In the genomic region with DNA sequence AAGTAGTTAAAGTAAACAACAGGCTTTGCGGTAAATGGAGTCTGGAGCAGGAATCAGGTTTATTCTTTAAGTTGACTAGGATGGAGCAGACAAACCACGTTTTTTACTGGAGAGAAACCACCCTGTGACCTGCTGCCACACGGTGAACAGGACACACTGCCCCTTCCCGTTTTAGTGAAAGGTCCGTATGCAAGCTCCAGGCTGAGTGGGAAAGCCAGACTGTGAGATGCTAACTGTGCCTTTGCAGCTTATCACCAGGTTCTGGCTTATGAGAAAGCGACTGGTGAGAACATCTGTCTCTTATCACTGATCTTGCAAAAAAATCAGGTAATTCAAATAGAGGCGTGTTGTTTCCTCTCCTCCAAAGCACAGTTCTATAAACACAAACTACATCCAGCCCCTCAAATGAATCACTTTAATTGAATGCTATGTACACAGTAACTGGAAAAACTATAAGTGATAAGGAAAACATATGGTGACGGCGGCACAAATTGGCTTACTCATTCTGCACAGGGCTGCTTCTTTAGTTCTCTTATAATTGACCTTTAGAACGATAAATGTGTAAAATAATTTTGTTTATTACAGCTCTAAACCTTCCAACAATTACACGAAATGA, we compare ENCODE assay signal across 13 mouse cellular contexts.
DNase-seq lines count a peak whose midpoint lies in the region; ATAC-seq and TF ChIP-seq lines count a peak whose summit lies in the region.
"Had no signal": no experiment of that assay in that cellular context is flagged by ENCODE, and none has a peak within 500 bp of the region (broad histone marks: within the 10 kb centered on the region; RNA-seq: fewer than 3 reads in every experiment).

No protein-coding gene starts in this region.

- H3K4me2 ChIP-seq in intestine, embryonic 14.5 days (ENCODE audit: low read length) = no peak overlapping the region
- no peak overlapping the region for H3K4me2 ChIP-seq in intestine, postnatal 0 days (replicated peaks; ENCODE audit: low read depth)
- H3K4me2 ChIP-seq in neural tube, embryonic 13.5 days = no peak overlapping the region
- H3K4me2 ChIP-seq: neural tube, embryonic 12.5 days had no signal

- DNase-seq in cerebellum, postnatal 10 days = peak; percentile 47 to 51
- no peak for DNase-seq in cerebellum, adult 2 months
- DNase-seq in intestine, embryonic 14.5 days (ENCODE audit: low spot score) = no peak
- no peak for DNase-seq in neural tube, embryonic 10.5 days (ENCODE audit: extremely low spot score, low spot score)
- no peak for DNase-seq in left cerebral cortex, postnatal 4 days
- DNase-seq: heart, adult 11 months; kidney, adult 11 months; right cerebral cortex, postnatal 4 days; thymus, postnatal 14 days had no signal

- no peak overlapping the region for H3K9ac ChIP-seq in intestine, embryonic 14.5 days (ENCODE audit: low read length)
- H3K9ac ChIP-seq in intestine, postnatal 0 days (ENCODE audit: low read depth, low read length) = no peak overlapping the region
- no peak overlapping the region for H3K9ac ChIP-seq in neural tube, embryonic 13.5 days
- H3K9ac ChIP-seq: neural tube, embryonic 12.5 days had no signal

- no peak overlapping the region for H3K27ac ChIP-seq in cerebellum, adult 2 months (ENCODE audit: insufficient read depth, low read length)
- no peak overlapping the region for H3K27ac ChIP-seq in intestine, embryonic 14.5 days (ENCODE audit: low read depth)
- H3K27ac ChIP-seq in intestine, postnatal 0 days (ENCODE audit: low read depth, low read length) = no peak overlapping the region
- no peak overlapping the region for H3K27ac ChIP-seq in neural tube, embryonic 13.5 days (replicated peaks)
- H3K27ac ChIP-seq: neural tube, embryonic 12.5 days had no signal

- H3K4me3 ChIP-seq in cerebellum, adult 2 months (replicated peaks; ENCODE audit: insufficient read depth, low read depth, low read length) = no peak overlapping the region
- H3K4me3 ChIP-seq in intestine, embryonic 14.5 days (ENCODE audit: low read depth, low read length) = no peak overlapping the region
- no peak overlapping the region for H3K4me3 ChIP-seq in intestine, postnatal 0 days (ENCODE audit: low read depth, low read length)
- H3K4me3 ChIP-seq in neural tube, embryonic 13.5 days = no peak overlapping the region
- H3K4me3 ChIP-seq: neural tube, embryonic 12.5 days had no signal

- peaks cover 29% of the 10 kb centered on the region; the same call in 1 of the 2 replicates for H3K4me1 ChIP-seq in cerebellum, adult 2 months (ENCODE audit: control insufficient read depth, insufficient read depth, low read length)
- peaks cover 7% of the 10 kb centered on the region; the same call in 1 of the 2 replicates for H3K4me1 ChIP-seq in intestine, embryonic 14.5 days (replicated peaks; ENCODE audit: control insufficient read depth, insufficient read depth, low read length)
- H3K4me1 ChIP-seq in intestine, postnatal 0 days (replicated peaks; ENCODE audit: control insufficient read depth, insufficient read depth, low read length) = no peaks in the 10 kb centered on the region
- peaks cover 5% of the 10 kb centered on the region for H3K4me1 ChIP-seq in neural tube, embryonic 13.5 days (replicated peaks)

- WGBS in cerebellum, adult 2 months = 77% methylated on average over 11 of the region's 11 CpGs
- WGBS in intestine, embryonic 14.5 days = 26% methylated on average over 11 of the region's 11 CpGs
- WGBS in intestine, postnatal 0 days = 24% methylated on average over 11 of the region's 11 CpGs
- 64% methylated on average over 11 of the region's 11 CpGs for WGBS in neural tube, embryonic 13.5 days

- TF ChIP-seq CTCF in cerebellum, adult 2 months (IDR thresholded peaks at IDR 0.05; ENCODE audit: borderline replicate concordance, insufficient read depth, low read depth, low read length) = no peak
- no peak for TF ChIP-seq CTCF in intestine, postnatal 0 days (IDR thresholded peaks at IDR 0.05; ENCODE audit: low read depth)

- no peaks in the 10 kb centered on the region for H3K36me3 ChIP-seq in intestine, embryonic 14.5 days (ENCODE audit: control insufficient read depth, insufficient read depth, low read length)
- no peaks in the 10 kb centered on the region; the same call in 1 of the 2 replicates for H3K36me3 ChIP-seq in intestine, postnatal 0 days (ENCODE audit: control insufficient read depth, insufficient read depth)
- H3K36me3 ChIP-seq in neural tube, embryonic 13.5 days = no peaks in the 10 kb centered on the region
- H3K36me3 ChIP-seq: neural tube, embryonic 12.5 days had no signal

- TF ChIP-seq POLR2A in cerebellum, adult 2 months (IDR thresholded peaks at IDR 0.05; ENCODE audit: borderline replicate concordance, insufficient read depth, low read length) = no peak

- intact Hi-C loops in left cerebral cortex, postnatal 4 days (cut with DNase I) = no loop called here

- ATAC-seq in intestine, embryonic 14.5 days (replicated peaks; ENCODE audit: low FRiP score, low TSS enrichment, low read depth) = peak; percentile 32; the same call in 1 of the 2 replicates
- ATAC-seq in intestine, postnatal 0 days = no peak
- 0 out of 2 replicates have a peak, but pooled peaks have one; percentile 47 for ATAC-seq in neural tube, embryonic 13.5 days (ENCODE audit: low read depth)
- ATAC-seq in inflammation-experienced regulatory T-cells, adult 6 months = no peak

- H3K9me3 ChIP-seq in intestine, embryonic 14.5 days (ENCODE audit: control insufficient read depth, low read length) = no peaks in the 10 kb centered on the region
- no peaks in the 10 kb centered on the region for H3K9me3 ChIP-seq in intestine, postnatal 0 days (ENCODE audit: control insufficient read depth)
- H3K9me3 ChIP-seq in neural tube, embryonic 13.5 days = no peaks in the 10 kb centered on the region
- H3K9me3 ChIP-seq: neural tube, embryonic 12.5 days had no signal

- no peaks in the 10 kb centered on the region for H3K27me3 ChIP-seq in cerebellum, adult 2 months (ENCODE audit: control insufficient read depth, insufficient read depth, low read length)
- H3K27me3 ChIP-seq in intestine, embryonic 14.5 days (replicated peaks; ENCODE audit: control insufficient read depth, insufficient read depth, low read length) = no peaks in the 10 kb centered on the region
- H3K27me3 ChIP-seq in intestine, postnatal 0 days (replicated peaks; ENCODE audit: control insufficient read depth, insufficient read depth, low read length) = no peaks in the 10 kb centered on the region
- H3K27me3 ChIP-seq in neural tube, embryonic 13.5 days = no peaks in the 10 kb centered on the region
- H3K27me3 ChIP-seq: neural tube, embryonic 12.5 days had no signal

Comparison
In these comparisons a context has a peak if more than half of its experiments do, and no peak if none do; other contexts are left out.
1. DNase-seq: peak in cerebellum, postnatal 10 days (2 of 2); none in cerebellum, adult 2 months (0 of 2), intestine, embryonic 14.5 days (single experiment), neural tube, embryonic 10.5 days (single experiment) and left cerebral cortex, postnatal 4 days (single experiment).
2. ATAC-seq: peak in intestine, embryonic 14.5 days (single experiment) and neural tube, embryonic 13.5 days (single experiment); none in intestine, postnatal 0 days (single experiment) and inflammation-experienced regulatory T-cells, adult 6 months (single experiment).